Mouse (Mus musculus) hindbrain, embryonic 11.5 days (tissue): ENCODE results near the gene Tmem115. TPM values are rescaled to one million over a fixed set of nuclear protein-coding genes. Genes with fewer than 3 reads are reported as not detected.

ENCODE experiments used
- ATAC-seq: fragments of 200-750 bp; cut with Nextera tagmentation; 2 replicates; pipeline ENCODE4 v1.8.0; 2017; ENCODE audit warnings: mild to moderate bottlenecking, moderate TSS enrichment, moderate library complexity; ENCODE audit not compliant: low FRiP score
- DNase-seq: peaks from one replicate; pipeline ENCODE4 v3.0.0-alpha.2; 2015; ENCODE audit warnings: low spot score
- H3K27ac ChIP-seq: fragments of 300-500 bp; sonication (generic); 2 replicates; pipeline ENCODE4 v1.5.1; 2014; ENCODE audit warnings: mild to moderate bottlenecking, low read depth, low read length
- H3K27me3 ChIP-seq: fragments of 300-500 bp; sonication (generic); 2 replicates; pipeline ENCODE4 v1.6.1; 2014; ENCODE audit warnings: mild to moderate bottlenecking, low read length, moderate library complexity, mixed read lengths; ENCODE audit not compliant: control insufficient read depth, insufficient read depth
- H3K36me3 ChIP-seq: fragments of 300-500 bp; sonication (generic); 2 replicates; pipeline ENCODE4 v1.6.1; 2014; ENCODE audit warnings: mild to moderate bottlenecking, low read length, moderate library complexity, mixed read lengths; ENCODE audit not compliant: control insufficient read depth, insufficient read depth
- H3K4me1 ChIP-seq: fragments of 300-500 bp; sonication (generic); replicated peaks from 2 replicates; pipeline ENCODE4 v1.6.1; 2014; ENCODE audit warnings: low read length, mixed read lengths; ENCODE audit not compliant: control insufficient read depth, insufficient read depth
- H3K4me2 ChIP-seq: fragments of 300-500 bp; sonication (generic); replicated peaks from 2 replicates; pipeline ENCODE4 v1.6.1; 2014; ENCODE audit warnings: mild to moderate bottlenecking, low read depth, low read length
- H3K4me3 ChIP-seq: fragments of 300-500 bp; sonication (generic); 2 replicates; pipeline ENCODE4 v1.5.1; 2014; ENCODE audit warnings: low read depth, low read length
- H3K9ac ChIP-seq: fragments of 300-500 bp; sonication (generic); 2 replicates; pipeline ENCODE4 v1.6.1; 2014; ENCODE audit warnings: low read depth, low read length
- H3K9me3 ChIP-seq: fragments of 300-500 bp; sonication (generic); 2 replicates; pipeline ENCODE4 v1.6.1; 2016; ENCODE audit warnings: low read length; ENCODE audit not compliant: control insufficient read depth
- WGBS: fragments of 180-500 bp; shearing (Covaris S2); extraction: QIAGEN DNeasy Blood & Tissue Kit; methylation state at CpG from one replicate; pipeline ENCODE4 v1.1.7; 2014; 5-methylcytosine and 5-hydroxymethylcytosine counted together
- polyA plus RNA-seq: library from polyadenylated mRNA; unstranded; fragments of >200 nt; fragmentation: Nextera tagmentation; extraction: Ambion mirVana; gene quantifications from 2 replicates; pipeline ENCODE4 v1.2.1, GENCODE M21; 2014

Tmem115 gene
- polyA plus RNA-seq, 1 experiment from 2014 or later, result 38.8 TPM

DNA sequence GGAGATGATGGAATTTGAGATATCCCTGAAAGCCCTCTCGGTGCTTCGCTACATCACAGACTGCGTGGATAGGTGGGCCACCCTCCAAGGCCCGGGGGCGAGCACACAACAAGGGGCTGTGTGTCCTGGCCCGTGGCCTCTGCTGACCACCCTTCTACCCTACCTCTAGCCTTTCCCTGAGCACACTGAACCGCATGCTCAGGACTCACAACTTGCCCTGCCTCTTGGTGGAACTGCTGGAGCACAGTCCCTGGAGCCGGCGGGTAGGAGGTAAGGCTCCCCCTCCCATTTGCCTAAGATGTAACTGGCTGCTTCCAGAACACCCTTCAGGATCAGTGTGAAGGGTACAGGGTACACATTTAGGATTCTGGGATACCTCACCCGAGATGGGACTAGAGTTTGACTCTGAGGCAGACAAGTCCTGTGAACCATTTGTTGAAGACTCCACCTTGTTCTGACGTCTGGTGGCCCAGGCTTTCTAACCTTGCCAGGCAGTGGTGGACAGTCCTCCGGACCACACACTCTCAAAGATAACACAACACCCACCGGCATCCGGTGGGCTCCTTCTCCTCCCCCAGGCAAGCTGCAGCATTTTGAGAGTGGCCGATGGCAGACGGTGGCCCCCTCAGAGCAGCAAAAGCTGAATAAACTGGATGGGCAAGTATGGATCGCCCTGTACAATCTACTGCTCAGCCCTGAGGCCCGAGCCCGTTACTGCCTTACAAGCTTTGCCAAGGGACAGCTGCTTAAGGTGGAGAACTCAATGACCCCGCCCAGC lies 15.7 kb downstream of the Tmem115 start:
- ATAC-seq (no peak), DNase-seq (no peak)
- Histone ChIP-seq H3K36me3 (no peaks in the 10 kb centered on the region), H3K9me3 (no peaks in the 10 kb centered on the region), H3K4me3 (no peak overlapping the region), H3K9ac (no peak overlapping the region), H3K27ac (no peak overlapping the region), H3K4me2 (no peak overlapping the region), H3K27me3 (peaks cover 35% of the 10 kb centered on the region), H3K4me1 (peaks cover 18% of the 10 kb centered on the region; the same call in 1 of the 2 replicates)
- WGBS, result 87% methylated on average over 20 of the region's 20 CpGs

DNA sequence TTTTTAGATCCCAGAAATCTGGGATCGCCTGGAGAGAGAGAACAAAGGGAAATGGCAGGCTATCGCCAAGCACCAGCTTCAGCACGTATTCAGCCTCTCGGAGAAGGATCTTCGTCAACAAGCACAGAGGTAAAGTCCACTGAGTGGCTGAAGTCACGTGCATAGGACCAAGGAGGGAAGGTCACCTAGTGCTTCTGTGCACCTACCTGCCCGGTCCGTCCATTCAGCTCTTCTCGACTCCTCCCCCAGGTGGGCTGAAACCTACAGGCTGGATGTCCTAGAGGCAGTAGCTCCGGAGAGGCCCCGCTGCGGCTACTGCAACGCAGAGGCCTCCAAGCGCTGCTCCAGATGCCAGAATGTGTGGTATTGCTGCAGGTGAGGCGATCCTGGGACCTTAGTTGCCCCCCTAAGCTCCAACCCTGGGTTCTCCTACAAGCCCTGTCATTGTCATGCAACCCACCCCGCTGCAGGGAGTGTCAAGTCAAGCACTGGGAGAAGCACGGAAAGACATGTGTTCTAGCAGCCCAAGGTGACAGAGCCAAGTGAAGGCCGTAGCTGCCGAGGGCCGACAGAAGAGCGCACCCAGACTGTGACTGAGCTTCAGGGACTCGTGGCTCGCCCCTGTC lies 16.9 kb downstream of the Tmem115 start:
- Histone ChIP-seq H3K4me2 (peak overlapping the region; percentile 67; the same call in 1 of the 2 replicates), H3K9ac (0 out of 2 replicates have a peak overlapping the region, but pooled peaks have one; percentile 55), H3K27me3 (peaks cover 35% of the 10 kb centered on the region), H3K36me3 (no peaks in the 10 kb centered on the region), H3K4me3 (no peak overlapping the region), H3K4me1 (peaks cover 20% of the 10 kb centered on the region; the same call in 1 of the 2 replicates), H3K27ac (no peak overlapping the region), H3K9me3 (no peaks in the 10 kb centered on the region)
- no peak for ATAC-seq
- DNase-seq, result no peak
- WGBS, result 23% methylated on average over 23 of the region's 23 CpGs

DNA sequence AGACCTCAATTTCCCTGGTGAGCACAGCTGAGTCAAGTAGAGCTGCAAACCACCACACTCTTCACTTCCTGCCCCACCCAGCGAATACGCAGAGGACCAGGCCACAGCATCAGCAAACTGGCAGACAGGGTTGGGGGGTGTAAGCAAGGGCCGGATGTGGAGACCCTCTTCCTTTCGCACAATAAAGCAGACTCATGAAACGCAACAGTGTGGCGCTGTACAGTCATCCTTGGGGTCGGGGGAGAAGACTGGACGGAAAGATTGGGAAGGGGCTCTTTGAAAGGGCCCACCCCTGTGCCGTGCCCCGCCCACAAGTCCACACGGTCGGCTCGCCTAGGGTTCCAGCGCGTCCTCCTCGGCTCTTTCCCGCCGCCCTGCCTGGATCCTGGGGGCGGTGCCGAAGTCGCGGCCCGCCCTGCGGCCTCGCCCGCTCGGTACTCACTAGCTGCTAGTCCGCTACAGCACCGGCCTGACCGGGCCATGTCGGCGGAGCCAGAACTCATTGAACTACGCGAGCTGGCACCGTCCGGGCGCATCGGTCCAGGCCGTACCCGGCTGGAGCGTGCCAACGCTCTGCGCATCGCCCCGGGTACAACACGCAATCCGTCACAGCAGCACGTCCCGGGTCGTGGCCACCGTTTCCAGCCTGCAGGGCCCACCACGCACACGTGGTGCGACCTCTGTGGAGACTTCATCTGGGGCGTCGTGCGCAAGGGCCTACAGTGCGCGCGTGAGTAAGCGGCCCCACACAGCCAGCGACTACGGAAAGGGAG lies 17.6 kb downstream of the Tmem115 start, which contains the start of gene Rassf1:
Gene Rassf1 (plus strand): TSS at position 439 of the 773 bp plus-strand sequence.
- no peaks in the 10 kb centered on the region for H3K36me3 ChIP-seq
- peaks cover 35% of the 10 kb centered on the region for H3K27me3 ChIP-seq
- peak within 1 kb of the TSS; percentile 55 for H3K9ac ChIP-seq
- H3K4me2 ChIP-seq, result peak within 1 kb of the TSS; percentile 67
- DNase-seq (peak; percentile 70), ATAC-seq (no peak)
- whole genome bisulfite sequencing, result under 1% methylated on average over 63 of the region's 63 CpGs
- peaks cover 22% of the 10 kb centered on the region; the same call in 1 of the 2 replicates for H3K4me1 ChIP-seq
- peak within 1 kb of the TSS; percentile 36 for H3K4me3 ChIP-seq
- H3K9me3 ChIP-seq, result no peaks in the 10 kb centered on the region
- no peak within 1 kb of the TSS for H3K27ac ChIP-seq

DNA sequence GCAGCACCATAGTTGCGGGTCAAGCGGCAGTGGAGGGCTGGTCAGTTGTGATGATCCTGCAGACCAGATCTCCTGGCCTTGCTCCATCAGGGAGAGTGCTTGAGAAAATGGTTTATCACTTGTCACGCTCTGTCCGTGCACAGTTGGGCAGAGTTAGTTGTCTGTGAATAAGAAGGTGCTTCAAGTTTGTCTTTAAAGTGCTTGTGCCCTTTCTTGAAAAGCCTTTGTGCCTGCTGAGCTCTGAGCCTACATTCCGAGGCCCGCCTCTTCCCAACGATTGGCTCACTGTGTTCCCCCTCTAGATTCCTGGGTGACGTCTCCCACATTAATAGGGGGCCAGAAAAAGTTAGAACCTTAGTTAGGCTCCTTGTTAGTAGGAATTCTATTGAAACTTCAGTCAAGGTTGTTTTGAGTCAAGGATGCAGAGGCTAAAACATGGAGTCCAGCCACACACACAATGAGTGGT lies 18.2 kb downstream of the Tmem115 start:
- Histone ChIP-seq H3K4me3 (peak overlapping the region; percentile 36), H3K36me3 (no peaks in the 10 kb centered on the region), H3K9ac (peak overlapping the region; percentile 55), H3K27me3 (peaks cover 35% of the 10 kb centered on the region), H3K4me2 (peak overlapping the region; percentile 67), H3K9me3 (no peaks in the 10 kb centered on the region), H3K27ac (no peak overlapping the region), H3K4me1 (peaks cover 19% of the 10 kb centered on the region; the same call in 1 of the 2 replicates)
- WGBS, result 4% methylated on average over 8 of the region's 8 CpGs
- ATAC-seq (no peak), DNase-seq (no peak)

DNA sequence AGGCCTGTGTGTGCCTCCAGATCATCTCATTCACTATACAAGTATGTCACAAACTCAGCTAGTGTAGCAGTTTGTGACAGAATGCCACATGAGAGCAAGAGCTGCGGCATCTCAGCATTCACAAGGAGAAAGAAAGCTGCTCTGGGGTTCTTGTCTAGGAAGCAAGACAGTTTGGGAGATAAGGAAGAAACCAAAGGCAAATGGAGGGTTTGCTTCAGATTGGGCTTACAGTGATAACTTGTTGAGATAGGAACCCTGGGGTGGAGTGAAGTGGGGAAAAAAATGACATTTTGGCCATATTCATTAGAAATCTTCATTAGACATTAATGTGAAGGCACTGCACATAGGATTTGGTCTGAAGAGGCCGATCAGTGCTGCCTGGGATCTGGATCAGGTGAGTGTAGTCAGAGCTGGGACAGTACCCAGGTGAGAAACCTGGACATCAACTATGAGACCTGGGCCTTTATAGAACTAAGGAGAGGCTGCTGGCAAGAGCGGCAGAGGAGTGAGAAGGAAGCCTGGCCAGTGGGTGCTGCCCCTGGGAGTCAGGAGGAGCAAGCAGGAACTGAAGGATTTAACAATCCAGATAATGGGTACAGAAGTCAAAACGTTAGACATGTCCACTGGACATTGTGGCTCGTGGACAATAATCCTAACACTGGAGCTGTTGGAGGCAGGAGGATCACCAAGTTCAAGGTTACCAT lies 19.1 kb downstream of the Tmem115 start:
- H3K27ac ChIP-seq, result no peak overlapping the region
- H3K9ac ChIP-seq, result no peak overlapping the region
- peak overlapping the region; percentile 77; the same call in 1 of the 2 replicates for H3K4me3 ChIP-seq
- peaks cover 14% of the 10 kb centered on the region; the same call in 1 of the 2 replicates for H3K4me1 ChIP-seq
- H3K27me3 ChIP-seq, result peaks cover 35% of the 10 kb centered on the region
- no peak overlapping the region for H3K4me2 ChIP-seq
- ATAC-seq (no peak), DNase-seq (no peak)
- 0 out of 2 replicates have a peak, but pooled peaks cover 3% of the 10 kb centered on the region for H3K36me3 ChIP-seq
- no peaks in the 10 kb centered on the region for H3K9me3 ChIP-seq
- 82% methylated on average over 5 of the region's 5 CpGs for WGBS

DNA sequence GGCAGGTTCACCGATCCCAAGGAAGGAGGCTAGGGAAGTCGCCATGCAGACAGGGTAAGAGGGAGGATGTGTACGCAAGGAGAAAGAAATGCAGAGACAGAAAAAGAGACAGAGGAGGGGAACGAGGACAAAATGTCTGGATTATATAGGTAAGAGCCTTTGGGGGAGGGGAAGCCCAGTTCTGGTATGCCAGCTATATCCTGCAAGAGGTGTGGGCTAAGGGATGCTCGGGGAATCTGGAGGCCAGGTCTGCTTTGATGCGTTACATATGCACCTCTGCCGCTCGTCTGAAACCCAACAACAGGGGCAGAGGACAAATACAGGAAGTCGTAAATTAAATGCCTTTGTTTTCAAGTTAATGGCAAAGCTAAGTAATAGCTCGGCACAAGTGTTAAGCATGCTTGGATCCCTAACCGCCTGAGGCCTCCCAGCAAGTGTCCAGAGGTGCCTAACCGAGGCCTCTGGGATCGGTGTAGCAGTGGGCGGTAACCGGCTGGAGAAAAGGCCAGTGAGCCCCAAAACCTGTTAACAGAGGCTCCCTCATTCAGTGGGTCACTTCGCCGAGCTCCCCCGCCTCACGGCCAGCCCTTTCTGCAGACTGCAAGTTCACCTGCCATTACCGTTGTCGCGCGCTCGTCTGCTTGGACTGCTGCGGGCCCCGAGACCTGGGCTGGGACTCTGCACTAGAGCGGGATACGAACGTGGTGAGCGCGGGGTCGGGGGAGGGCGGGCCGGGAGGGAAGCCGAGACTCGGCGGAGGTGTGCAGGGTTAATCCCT lies 20.0 kb downstream of the Tmem115 start:
- H3K36me3 ChIP-seq, result peaks cover 8% of the 10 kb centered on the region; the same call in 1 of the 2 replicates
- peak overlapping the region; percentile 43 for H3K27ac ChIP-seq
- peak overlapping the region; percentile 77 for H3K4me3 ChIP-seq
- peak overlapping the region; percentile 58 for H3K9ac ChIP-seq
- H3K4me2 ChIP-seq, result peak overlapping the region; percentile 91
- no peaks in the 10 kb centered on the region for H3K9me3 ChIP-seq
- ATAC-seq (peak; percentile 14), DNase-seq (no peak)
- peaks cover 14% of the 10 kb centered on the region; the same call in 1 of the 2 replicates for H3K4me1 ChIP-seq
- 6% methylated on average over 37 of the region's 37 CpGs for WGBS
- peaks cover 33% of the 10 kb centered on the region for H3K27me3 ChIP-seq

DNA sequence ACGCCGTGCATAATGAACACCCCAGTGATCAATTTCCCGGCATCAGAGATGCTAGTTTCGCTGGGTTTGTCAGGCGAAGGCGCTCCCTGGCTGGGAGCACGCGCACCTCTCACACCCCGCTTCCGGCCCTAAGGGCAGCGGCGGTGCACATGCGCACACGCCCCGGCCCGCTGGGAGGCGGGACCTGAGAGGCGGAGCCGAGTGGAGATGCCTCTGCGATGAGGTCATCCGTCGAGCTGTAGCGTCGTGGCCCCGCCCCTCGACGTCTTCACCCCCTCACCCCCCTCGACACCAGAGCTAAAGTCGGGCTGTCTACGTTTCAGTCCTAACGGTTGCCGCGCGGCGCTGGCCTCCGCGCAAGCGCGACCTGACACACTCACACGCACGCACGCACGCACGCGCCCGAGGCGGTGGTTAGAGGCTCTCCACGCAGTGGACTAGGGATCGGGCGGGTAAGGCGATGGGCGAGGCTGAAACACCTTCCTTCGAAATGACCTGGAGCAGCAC lies 20.6 kb downstream of the Tmem115 start:
- peak overlapping the region; percentile 77 for H3K4me3 ChIP-seq

More for the DNA sequence above, 20.6 kb downstream of the Tmem115 start:
- DNase-seq (peak; percentile 99), ATAC-seq (peak; percentile 94)
- Histone ChIP-seq H3K27me3 (peaks cover 29% of the 10 kb centered on the region), H3K4me1 (peaks cover 14% of the 10 kb centered on the region; the same call in 1 of the 2 replicates), H3K27ac (peak overlapping the region; percentile 79), H3K36me3 (peaks cover 8% of the 10 kb centered on the region), H3K9ac (peak overlapping the region; percentile 79), H3K9me3 (no peaks in the 10 kb centered on the region), H3K4me2 (peak overlapping the region; percentile 91)
- WGBS, result 2% methylated on average over 52 of the region's 53 CpGs
